Mouse (Mus musculus) lung, postnatal 0 days (tissue): ENCODE data around the gene Phb2. TPM values are rescaled to one million over a fixed set of nuclear protein-coding genes. Genes with fewer than 3 reads are reported as not detected.
A peak's percentile ranks its signal among the peaks of the same experiment; 100 is the strongest.

Experiments used
- ATAC-seq: fragments of 200-750 bp; cut with Nextera tagmentation; 2 replicates; pipeline ENCODE4 v1.8.0; 2017; ENCODE audit warnings: moderate library complexity
- DNase-seq: peaks from one replicate; pipeline ENCODE4 v3.0.0-alpha.2; 2016; ENCODE audit warnings: low spot score
- H3K27ac ChIP-seq: fragments of 300-500 bp; sonication (generic); 2 replicates; pipeline ENCODE4 v1.5.1; 2014; ENCODE audit warnings: antibody characterized with exemption, mild to moderate bottlenecking, low read length, mixed read lengths
- H3K27me3 ChIP-seq: fragments of 300-500 bp; sonication (generic); replicated peaks from 2 replicates; pipeline ENCODE4 v1.6.1; 2014; ENCODE audit warnings: low read length, mixed read lengths; ENCODE audit not compliant: insufficient read depth
- H3K36me3 ChIP-seq: fragments of 300-500 bp; sonication (generic); 2 replicates; pipeline ENCODE4 v1.6.1; 2014; ENCODE audit warnings: low read length, mixed read lengths; ENCODE audit not compliant: insufficient read depth
- H3K4me1 ChIP-seq: fragments of 300-500 bp; sonication (generic); 2 replicates; pipeline ENCODE4 v1.6.1; 2014; ENCODE audit warnings: antibody characterized with exemption, low read depth, low read length, mixed read lengths; ENCODE audit not compliant: insufficient read depth
- H3K4me2 ChIP-seq: fragments of 300-500 bp; sonication (generic); replicated peaks from 2 replicates; pipeline ENCODE4 v1.6.1; 2014; ENCODE audit warnings: low read depth, mild to moderate bottlenecking, low read length, moderate library complexity, mixed read lengths
- H3K4me3 ChIP-seq: fragments of 300-500 bp; sonication (generic); 2 replicates; pipeline ENCODE4 v1.5.1; 2014; ENCODE audit warnings: low read depth, low read length
- H3K9ac ChIP-seq: fragments of 300-500 bp; sonication (generic); replicated peaks from 2 replicates; pipeline ENCODE4 v1.6.1; 2014; ENCODE audit warnings: low read depth, mild to moderate bottlenecking
- H3K9me3 ChIP-seq: fragments of 300-500 bp; sonication (generic); 2 replicates; pipeline ENCODE4 v1.6.1; 2016; ENCODE audit warnings: low read length, mixed read lengths
- CTCF ChIP-seq: IDR thresholded peaks from 2 replicates; pipeline ENCODE4 v1.5.1; 2016; ENCODE audit warnings: antibody characterized with exemption, mild to moderate bottlenecking
- EP300 ChIP-seq: IDR thresholded peaks from 2 replicates; pipeline ENCODE4 v1.6.1; 2016; ENCODE audit warnings: antibody characterized with exemption, mild to moderate bottlenecking, control low read depth
- WGBS: fragments of 180-500 bp; shearing (Covaris S2); extraction: QIAGEN DNeasy Blood & Tissue Kit; methylation state at CpG from one replicate; pipeline ENCODE4 v1.1.7; 2014; 5-methylcytosine and 5-hydroxymethylcytosine counted together
- polyA plus RNA-seq: library from polyadenylated mRNA; unstranded; fragments of >200 nt; fragmentation: Nextera tagmentation; extraction: Ambion mirVana; gene quantifications from 2 replicates; pipeline ENCODE4 v1.2.1, GENCODE M21; 2015

Phb2 gene
- polyA plus RNA-seq, 1 experiment from 2014 or later: 169 TPM

- H3K27me3 ChIP-seq: no peaks in the 10 kb centered on the region
- TF ChIP-seq CTCF (peak; percentile 92), EP300 (no peak)
- no peaks in the 10 kb centered on the region for H3K9me3 ChIP-seq
- peak; percentile 69 for DNase-seq
- no peak overlapping the region for H3K4me3 ChIP-seq
- 41% methylated on average over 3 of the region's 3 CpGs for WGBS
- no peaks in the 10 kb centered on the region for H3K4me1 ChIP-seq
- H3K36me3 ChIP-seq: peaks cover 36% of the 10 kb centered on the region
- peak; percentile 55 for ATAC-seq
- no peak overlapping the region for H3K4me2 ChIP-seq
- no peak overlapping the region for H3K9ac ChIP-seq
- H3K27ac ChIP-seq: no peak overlapping the region
Observed at GRCm38 (mm10) chr6:124702784-124703103, 9.4 kb upstream of the Phb2 start.

- Histone ChIP-seq H3K9me3 (no peaks in the 10 kb centered on the region), H3K27me3 (no peaks in the 10 kb centered on the region), H3K4me1 (no peaks in the 10 kb centered on the region), H3K4me2 (no peak overlapping the region), H3K4me3 (no peak overlapping the region), H3K27ac (no peak overlapping the region), H3K9ac (no peak overlapping the region), H3K36me3 (peaks cover 36% of the 10 kb centered on the region)
- WGBS: 69% methylated on average over 7 of the region's 7 CpGs
- no peak for ATAC-seq
- no peak for DNase-seq
- TF ChIP-seq CTCF (no peak), EP300 (no peak)
Observed at GRCm38 (mm10) chr6:124703789-124704188, 8.3 kb upstream of the Phb2 start.

- ATAC-seq: no peak
- peaks cover 31% of the 10 kb centered on the region for H3K36me3 ChIP-seq
Observed at GRCm38 (mm10) chr6:124704417-124704816, 7.7 kb upstream of the Phb2 start.

GRCm38 (mm10) chr6:124706061-124706627 is 6.0 kb upstream of the Phb2 start:
- DNase-seq: no peak
- ATAC-seq: no peak
- no peaks in the 10 kb centered on the region for H3K9me3 ChIP-seq
- H3K4me3 ChIP-seq: no peak overlapping the region
- H3K4me2 ChIP-seq: no peak overlapping the region
- TF ChIP-seq EP300 (no peak), CTCF (no peak)
- no peaks in the 10 kb centered on the region for H3K4me1 ChIP-seq
- no peak overlapping the region for H3K27ac ChIP-seq
- H3K36me3 ChIP-seq: peaks cover 30% of the 10 kb centered on the region
- H3K9ac ChIP-seq: no peak overlapping the region
- H3K27me3 ChIP-seq: no peaks in the 10 kb centered on the region
- WGBS: 79% methylated on average over 5 of the region's 5 CpGs

More at GRCm38 (mm10) chr6:124704417-124704816, 7.7 kb upstream of the Phb2 start:
- H3K9me3 ChIP-seq: no peaks in the 10 kb centered on the region
- no peak overlapping the region for H3K9ac ChIP-seq
- no peaks in the 10 kb centered on the region for H3K27me3 ChIP-seq
- no peak for DNase-seq
- TF ChIP-seq CTCF (no peak), EP300 (no peak)
- H3K4me1 ChIP-seq: no peaks in the 10 kb centered on the region
- 95% methylated on average over 2 of the region's 2 CpGs for WGBS
- no peak overlapping the region for H3K27ac ChIP-seq
- no peak overlapping the region for H3K4me3 ChIP-seq
- H3K4me2 ChIP-seq: no peak overlapping the region

GRCm38 (mm10) chr6:124708289-124708889 is 3.7 kb upstream of the Phb2 start:
- Histone ChIP-seq H3K9me3 (no peaks in the 10 kb centered on the region), H3K27ac (no peak overlapping the region), H3K4me2 (no peak overlapping the region), H3K4me3 (no peak overlapping the region), H3K4me1 (peaks cover 11% of the 10 kb centered on the region; the same call in 1 of the 2 replicates), H3K27me3 (no peaks in the 10 kb centered on the region), H3K36me3 (peaks cover 16% of the 10 kb centered on the region), H3K9ac (no peak overlapping the region)
- ATAC-seq (no peak), DNase-seq (no peak)
- 77% methylated on average over 10 of the region's 10 CpGs for WGBS
- TF ChIP-seq EP300 (no peak), CTCF (no peak)

DNA sequence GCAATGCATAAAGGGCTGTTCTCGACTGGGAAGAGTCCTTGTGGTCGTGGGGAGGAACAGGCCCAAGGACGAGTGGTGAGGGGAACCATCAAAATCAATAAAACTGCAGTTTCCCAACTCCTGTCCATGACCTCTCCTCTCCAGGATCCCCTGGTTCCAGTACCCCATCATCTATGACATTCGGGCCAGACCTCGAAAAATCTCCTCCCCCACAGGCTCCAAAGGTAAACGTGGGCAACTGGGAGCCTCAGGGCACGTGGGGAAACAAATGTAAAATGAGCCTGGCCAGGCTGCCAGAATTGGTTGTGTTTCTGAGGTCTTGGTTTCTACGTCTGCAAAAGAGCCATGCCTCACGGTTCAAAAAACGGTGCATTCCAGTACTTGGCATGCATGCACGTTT is 782 bp downstream of the Phb2 start:
- Histone ChIP-seq H3K36me3 (peaks cover 12% of the 10 kb centered on the region; the same call in 1 of the 2 replicates), H3K9me3 (no peaks in the 10 kb centered on the region), H3K27ac (peak overlapping the region; percentile 86), H3K4me3 (peak overlapping the region; percentile 79), H3K27me3 (no peaks in the 10 kb centered on the region), H3K4me2 (peak overlapping the region; percentile 96), H3K4me1 (peaks cover 12% of the 10 kb centered on the region; the same call in 1 of the 2 replicates), H3K9ac (peak overlapping the region; percentile 84)
- 6% methylated on average over 11 of the region's 11 CpGs for WGBS
- ATAC-seq (no peak), DNase-seq (no peak)
- TF ChIP-seq CTCF: no peak
- no peak for TF ChIP-seq EP300
